In the genomic region with DNA sequence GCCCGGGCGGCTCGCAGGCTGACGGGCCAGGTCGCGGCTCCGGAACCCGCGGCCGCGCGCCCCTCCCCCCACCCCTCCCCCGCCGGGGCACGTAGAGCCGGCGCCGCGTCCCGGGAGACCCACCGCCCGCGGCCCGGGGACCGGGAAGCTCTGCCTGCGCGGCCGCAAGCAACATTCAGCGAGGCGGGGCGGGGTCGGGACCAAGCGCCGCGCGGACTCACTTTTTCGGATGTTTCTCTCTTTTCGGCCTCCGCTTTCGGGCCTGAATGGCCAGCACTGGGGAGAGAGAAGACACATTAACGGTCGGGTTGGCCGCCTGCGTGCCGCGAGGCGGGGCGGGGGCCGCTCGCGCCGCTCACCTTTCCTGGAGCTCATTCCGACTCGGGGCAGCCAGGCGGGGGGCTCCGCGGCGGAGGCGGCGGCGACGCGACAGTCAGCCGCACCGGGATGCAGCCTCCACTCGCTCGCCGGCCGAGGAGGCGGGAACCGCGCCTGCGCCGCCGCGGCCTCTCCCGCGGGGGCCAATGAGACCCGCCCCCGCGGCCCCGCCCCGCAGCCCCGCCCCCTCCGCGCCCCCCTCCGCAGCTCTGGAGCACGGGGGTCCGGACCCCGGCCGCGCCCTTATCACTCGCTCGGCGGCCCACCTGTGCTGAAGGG, we compare ENCODE assay signal across 8 mouse cellular contexts. TPM values are rescaled to one million over a fixed set of nuclear protein-coding genes. Genes with fewer than 3 reads are reported as not detected.
A peak's percentile ranks its signal among the peaks of the same experiment; 100 is the strongest.
DNase-seq lines count a peak whose midpoint lies in the region; ATAC-seq lines count a peak whose summit lies in the region.

No protein-coding gene starts in this region.

- H3K27ac ChIP-seq in intestine, embryonic 15.5 days, result peak overlapping the region; percentile 48
- H3K27ac ChIP-seq in limb, embryonic 10.5 days, result peak overlapping the region; percentile 91
- H3K27ac ChIP-seq in midbrain, embryonic 13.5 days, result peak overlapping the region; percentile 87

- H3K4me1 ChIP-seq in intestine, embryonic 15.5 days (replicated peaks), result peaks cover 3% of the 10 kb centered on the region; the same call in 1 of the 2 replicates
- H3K4me1 ChIP-seq in limb, embryonic 10.5 days, result peaks cover 15% of the 10 kb centered on the region
- H3K4me1 ChIP-seq in midbrain, embryonic 13.5 days (replicated peaks), result peaks cover 12% of the 10 kb centered on the region

- intact Hi-C loops in gastrocnemius, postnatal 36 days (cut with DNase I), result no loop called here

- no peaks in the 10 kb centered on the region for H3K27me3 ChIP-seq in intestine, embryonic 15.5 days (replicated peaks)
- H3K27me3 ChIP-seq in limb, embryonic 10.5 days (ENCODE audit: low read depth, poor library complexity, severe bottlenecking), result no peaks in the 10 kb centered on the region
- H3K27me3 ChIP-seq in midbrain, embryonic 13.5 days, result no peaks in the 10 kb centered on the region; the same call in 1 of the 2 replicates

- no peaks in the 10 kb centered on the region for H3K36me3 ChIP-seq in intestine, embryonic 15.5 days
- H3K36me3 ChIP-seq in limb, embryonic 10.5 days, result no peaks in the 10 kb centered on the region
- H3K36me3 ChIP-seq in midbrain, embryonic 13.5 days, result no peaks in the 10 kb centered on the region

- peak overlapping the region; percentile 68 for H3K9ac ChIP-seq in intestine, embryonic 15.5 days
- peak overlapping the region; percentile 87 for H3K9ac ChIP-seq in midbrain, embryonic 13.5 days (replicated peaks)

- peak overlapping the region; percentile 97 for H3K4me2 ChIP-seq in intestine, embryonic 15.5 days (replicated peaks)
- H3K4me2 ChIP-seq in midbrain, embryonic 13.5 days (replicated peaks), result peak overlapping the region; percentile 87

- DNase-seq in left cerebral cortex, adult 18-20 months (ENCODE audit: low spot score in 2 of 2), result peak; percentile 54 to 71
- no peak for DNase-seq in left cerebral cortex, adult 11 months (ENCODE audit: low spot score)
- DNase-seq in embryo, embryonic 10 days (ENCODE audit: low spot score), result peak; percentile 76
- DNase-seq in gastrocnemius, postnatal 36 days, result peak; percentile 9 to 36
- DNase-seq in limb, embryonic 10.5 days (ENCODE audit: low spot score), result peak; percentile 88
- peak; percentile 25 to 41 for DNase-seq in spleen, adult 18-20 months

- H3K4me3 ChIP-seq in intestine, embryonic 15.5 days (replicated peaks), result peak overlapping the region; percentile 85
- H3K4me3 ChIP-seq in limb, embryonic 10.5 days, result peak overlapping the region; percentile 92
- peak overlapping the region; percentile 71 for H3K4me3 ChIP-seq in midbrain, embryonic 13.5 days (replicated peaks)

- no peaks in the 10 kb centered on the region for H3K9me3 ChIP-seq in intestine, embryonic 15.5 days
- no peaks in the 10 kb centered on the region for H3K9me3 ChIP-seq in limb, embryonic 10.5 days (replicated peaks)
- no peaks in the 10 kb centered on the region for H3K9me3 ChIP-seq in midbrain, embryonic 13.5 days

- WGBS in intestine, embryonic 15.5 days, result under 1% methylated on average over 89 of the region's 95 CpGs
- under 1% methylated on average over 89 of the region's 95 CpGs for WGBS in limb, embryonic 10.5 days
- under 1% methylated on average over 62 of the region's 95 CpGs for WGBS in midbrain, embryonic 13.5 days

- peak; percentile 90 for ATAC-seq in intestine, embryonic 15.5 days
- ATAC-seq in midbrain, embryonic 13.5 days, result peak; percentile 91

RNA-seq across cellular contexts. Expression of gene Srpk2, which starts 8.8 kb away (rescaled TPM):
- total RNA-seq in left cerebral cortex, adult 18-20 months (2021), result 100 to 1,000 TPM; 192 to 194 TPM
- total RNA-seq in gastrocnemius, postnatal 36 days (2021), result 10 to 100 TPM; 22.2 to 30.2 TPM
- polyA plus RNA-seq in intestine, embryonic 15.5 days (2015; fragmentation: Nextera tagmentation; extraction: Ambion mirVana), result 33.1 and 36.2 TPM in 2 replicates
- polyA plus RNA-seq in limb, embryonic 10.5 days (2016; fragmentation: Nextera tagmentation; extraction: Ambion mirVana), result 36.9 and 44.1 TPM in 2 replicates
- 96.6 and 101 TPM in 2 replicates for polyA plus RNA-seq in midbrain, embryonic 13.5 days (2015; fragmentation: Nextera tagmentation; extraction: Ambion mirVana)
